23 mouse cellular contexts compared by ENCODE assay signal in genomic region chr11:67326536-67326935, GRCm38 (mm10). TPM values are rescaled to one million over a fixed set of nuclear protein-coding genes. Genes with fewer than 3 reads are reported as not detected.
"Had no signal": no experiment of that assay in that cellular context is flagged by ENCODE, and none has a peak within 500 bp of the region (broad histone marks: within the 10 kb centered on the region; RNA-seq: fewer than 3 reads in every experiment).

No protein-coding gene starts in this region.

- H3K4me1 ChIP-seq: limb, embryonic 15.5 days; midbrain, embryonic 13.5 days had no signal

- ATAC-seq: liver, postnatal 0 days; lung, postnatal 0 days; midbrain, embryonic 13.5 days; midbrain, embryonic 16.5 days had no signal

- H3K9me3 ChIP-seq: limb, embryonic 15.5 days; midbrain, embryonic 13.5 days had no signal

- DNase-seq: kidney, adult 2 months; kidney, postnatal 25 days; layer of hippocampus, adult 9-11 months; liver, postnatal 0 days; lung, embryonic 14.5 days; thymus, adult 18-20 months; thymus, postnatal 36 days had no signal

- H3K9ac ChIP-seq: limb, embryonic 15.5 days; liver, embryonic 14.5 days; liver, postnatal 0 days; lung, embryonic 14.5 days; midbrain, embryonic 13.5 days had no signal

- H3K27me3 ChIP-seq: limb, embryonic 15.5 days; midbrain, embryonic 13.5 days had no signal

- H3K4me2 ChIP-seq: limb, embryonic 15.5 days; liver, embryonic 11.5 days; lung, embryonic 14.5 days; midbrain, embryonic 13.5 days had no signal

- H3K36me3 ChIP-seq: limb, embryonic 15.5 days; midbrain, embryonic 13.5 days had no signal

- H3K27ac ChIP-seq: kidney, postnatal 0 days; layer of hippocampus, adult 2 months; limb, embryonic 15.5 days; liver, embryonic 14.5 days; macrophage; midbrain, embryonic 13.5 days had no signal

- H3K4me3 ChIP-seq: layer of hippocampus, adult 2 months; limb, embryonic 15.5 days; midbrain, embryonic 13.5 days had no signal

RNA-seq across cellular contexts. Expression of gene Myh13, which starts 5.1 kb away (rescaled TPM):
- total RNA-seq: megakaryocyte, adult 5-6 weeks had no signal
- polyA plus RNA-seq: kidney, adult 2 months; kidney, embryonic 14.5 days; kidney, postnatal 0 days; large intestine, adult 2 months; liver, embryonic 11.5 days; liver, embryonic 14.5 days; liver, postnatal 0 days; macrophage; midbrain, embryonic 13.5 days; small intestine, adult 2 months; spleen, adult 2 months; urinary bladder, adult 2 months had no signal

RNA-seq across cellular contexts. Expression of gene Myh8, which starts 49.6 kb away (rescaled TPM):
- total RNA-seq: megakaryocyte, adult 5-6 weeks had no signal
- polyA plus RNA-seq: large intestine, adult 2 months; liver, embryonic 11.5 days; macrophage; small intestine, adult 2 months; testis, adult 2 months had no signal
